Mouse (Mus musculus) ovary, postnatal 10 days (tissue): ENCODE data around the gene Neu1.
"Not testable (repeated sequence)": the region's sequence is repeated elsewhere in the genome, so short reads cannot be mapped to it uniquely, and the experiment has no call there.

ENCODE experiments used
- DNase-seq: peaks from one replicate; pipeline ENCODE4 v3.0.0; 2022; ENCODE audit warnings: low spot score

Gene Neu1

GRCm38 (mm10) chr17:34969822-34970221 is 38.8 kb downstream of the Neu1 start, which contains the start of gene Gm20481:
Gene Gm20481, plus strand, starts transcription at chr17:34969912.
- DNase-seq = not testable (repeated sequence)

- DNase-seq = not testable (repeated sequence)
Measured at GRCm38 (mm10) chr17:34970850-34971249, 39.8 kb downstream of the Neu1 start.

GRCm38 (mm10) chr17:34971694-34972068 is 40.6 kb downstream of the Neu1 start:
- DNase-seq = not testable (repeated sequence)

- peak; percentile 55 for DNase-seq
Measured at GRCm38 (mm10) chr17:34972069-34972749, 41.2 kb downstream of the Neu1 start, which contains the start of the genes Hspa1a and Hspa1l. Gene Hspa1a, minus strand, starts transcription at chr17:34972156. Gene Hspa1l, plus strand, starts transcription at chr17:34972703.

GRCm38 (mm10) chr17:34975581-34976492 is 44.8 kb downstream of the Neu1 start:
- no peak for DNase-seq

- no peak for DNase-seq
Measured at GRCm38 (mm10) chr17:34977000-34977399, 45.9 kb downstream of the Neu1 start.

GRCm38 (mm10) chr17:34978239-34978638 is 47.2 kb downstream of the Neu1 start:
- DNase-seq = no peak

- DNase-seq = no peak
Measured at GRCm38 (mm10) chr17:34979631-34980030, 48.6 kb downstream of the Neu1 start.

- no peak for DNase-seq
Measured at GRCm38 (mm10) chr17:34980655-34981054, 49.6 kb downstream of the Neu1 start.

- DNase-seq = peak; percentile 87
Measured at GRCm38 (mm10) chr17:34981690-34982180, 50.7 kb downstream of the Neu1 start, which contains the start of gene Lsm2. Gene Lsm2, plus strand, starts transcription at chr17:34981862.

- DNase-seq = no peak
Measured at GRCm38 (mm10) chr17:34982328-34982727, 51.3 kb downstream of the Neu1 start.

GRCm38 (mm10) chr17:34984218-34984617 is 53.2 kb downstream of the Neu1 start:
- no peak for DNase-seq
